Mouse (Mus musculus): ENCODE measurements around the gene Olfr486. TPM values are rescaled to one million over a fixed set of nuclear protein-coding genes. Genes with fewer than 3 reads are reported as not detected.

Olfr486 gene
- polyA plus RNA-seq (2017; shearing (Covaris generic)), result not detected

DNA sequence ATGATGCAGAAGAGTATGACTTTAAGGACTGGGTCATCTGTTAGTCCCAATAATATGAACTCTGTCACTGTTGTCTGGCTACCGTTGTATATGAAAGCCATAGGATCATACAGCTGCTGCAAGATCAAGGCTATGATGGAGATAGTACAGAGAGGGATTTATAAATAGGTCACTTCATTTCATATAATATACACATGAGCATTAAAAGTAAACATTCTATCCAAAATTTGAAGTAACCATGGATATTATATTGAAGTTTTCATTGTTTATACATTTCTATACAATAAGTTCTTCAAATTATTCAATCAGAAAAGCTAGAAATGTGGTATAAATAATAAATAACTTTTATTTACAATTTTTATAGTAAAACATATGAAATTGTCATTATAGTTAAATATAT lies at the start of gene Olfr486:
TSS of gene Olfr486 (minus strand) at position 101 of the 400 bp plus-strand sequence.

DNA sequence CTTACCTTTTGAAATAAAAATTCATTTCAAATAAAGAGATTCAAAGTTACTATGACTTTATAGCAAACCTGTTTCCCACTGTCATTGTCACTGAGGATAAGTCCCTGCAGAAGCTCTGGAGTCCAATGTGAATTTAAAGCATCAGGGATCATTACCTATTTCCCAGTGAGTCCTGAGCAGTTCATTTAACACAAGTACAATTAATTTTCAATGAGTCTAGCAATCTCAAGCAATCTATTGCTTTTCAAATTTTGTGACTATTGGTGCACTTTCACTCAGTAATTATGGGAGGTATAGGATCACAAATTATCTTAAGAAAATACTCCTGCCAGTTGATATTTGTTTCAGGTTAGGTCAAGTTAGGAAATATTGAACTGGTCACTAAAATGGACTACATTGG lies 42.0 kb upstream of the Olfr486 start, which contains the start of gene Olfr487:
TSS of gene Olfr487 (minus strand) at position 101 of the 400 bp plus-strand sequence.

DNA sequence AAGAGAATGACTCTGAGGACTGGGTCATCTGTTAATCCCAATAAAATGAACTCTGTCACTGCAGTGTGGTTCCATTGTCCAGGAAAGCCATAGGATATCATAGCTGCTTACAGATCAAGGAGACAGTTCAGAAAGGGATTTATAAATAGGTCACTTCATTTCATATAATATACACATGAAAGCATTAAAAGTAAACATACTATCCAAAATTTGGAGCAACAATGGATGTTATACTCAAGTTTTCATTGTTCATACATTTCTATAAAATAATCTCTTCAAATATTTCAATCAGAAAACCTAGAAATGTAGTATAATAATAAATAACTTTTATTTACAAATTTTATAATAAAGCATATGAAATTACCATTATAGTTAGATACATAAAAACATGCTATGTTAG lies 12.8 kb downstream of the Olfr486 start, which contains the start of gene Olfr485:
TSS of gene Olfr485 (minus strand) at position 101 of the 400 bp plus-strand sequence.

DNA sequence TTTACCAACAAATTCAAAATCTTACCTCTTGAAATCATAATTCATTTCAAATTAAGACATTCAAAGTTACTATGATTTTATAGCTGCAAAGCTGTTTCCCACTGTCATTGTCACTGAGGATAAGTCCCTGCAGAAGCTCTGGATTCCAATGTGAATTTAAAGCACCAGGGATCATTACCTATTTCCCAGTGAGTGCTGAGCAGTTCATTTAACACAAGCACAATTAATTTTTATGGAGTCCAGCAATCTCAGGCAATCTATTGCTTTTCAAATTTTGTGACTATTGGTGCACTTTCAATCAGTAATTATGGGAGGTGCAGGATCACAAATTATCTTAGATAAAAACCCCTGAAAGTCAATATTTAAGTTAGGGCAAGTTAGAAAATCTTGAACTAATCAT lies 45.2 kb downstream of the Olfr486 start, which contains the start of gene Olfr484:
TSS of gene Olfr484 (minus strand) at position 101 of the 400 bp plus-strand sequence.

Other genes starting within 250 kb of the Olfr486 start
- not detected for gene Olfr473, start 242.3 kb downstream of the Olfr486 start, polyA plus RNA-seq (2017; shearing (Covaris generic))
- not detected for gene Olfr474, start 218.1 kb downstream of the Olfr486 start, polyA plus RNA-seq (2017; shearing (Covaris generic))
- not detected for gene Olfr476, start 207.9 kb downstream of the Olfr486 start, polyA plus RNA-seq (2017; shearing (Covaris generic))
- not detected for gene Olfr477, start 186.0 kb downstream of the Olfr486 start, polyA plus RNA-seq (2017; shearing (Covaris generic))
- not detected for gene Olfr478, start 138.8 kb downstream of the Olfr486 start, polyA plus RNA-seq (2017; shearing (Covaris generic))
- not detected for gene Olfr479, start 122.0 kb downstream of the Olfr486 start, polyA plus RNA-seq (2017; shearing (Covaris generic))
- not detected for gene Olfr480, start 105.4 kb downstream of the Olfr486 start, polyA plus RNA-seq (2017; shearing (Covaris generic))
- 0.07 TPM for gene Olfr481, start 92.9 kb downstream of the Olfr486 start, polyA plus RNA-seq (2017; shearing (Covaris generic))
- gene Olfr482, start 75.2 kb downstream of the Olfr486 start, polyA plus RNA-seq (2017; shearing (Covaris generic)), result 0.33 TPM
- gene Olfr483, start 71.9 kb downstream of the Olfr486 start, polyA plus RNA-seq (2017; shearing (Covaris generic)), result not detected
- not detected for gene Olfr484, start 45.3 kb downstream of the Olfr486 start, polyA plus RNA-seq (2017; shearing (Covaris generic))
- gene Olfr485, start 12.9 kb downstream of the Olfr486 start, polyA plus RNA-seq (2017; shearing (Covaris generic)), result 0.40 TPM
- gene Olfr487, start 41.9 kb upstream of the Olfr486 start, polyA plus RNA-seq (2017; shearing (Covaris generic)), result not detected
- not detected for gene Olfr488, start 85.6 kb upstream of the Olfr486 start, polyA plus RNA-seq (2017; shearing (Covaris generic))
- gene Olfr490, start 116.2 kb upstream of the Olfr486 start, polyA plus RNA-seq (2017; shearing (Covaris generic)), result 0.40 TPM
- gene Olfr491, start 140.7 kb upstream of the Olfr486 start, polyA plus RNA-seq (2017; shearing (Covaris generic)), result not detected
- gene Olfr492, start 150.9 kb upstream of the Olfr486 start, polyA plus RNA-seq (2017; shearing (Covaris generic)), result not detected
- gene Olfr493, start 174.2 kb upstream of the Olfr486 start, polyA plus RNA-seq (2017; shearing (Covaris generic)), result not detected
- gene Olfr494, start 192.6 kb upstream of the Olfr486 start, polyA plus RNA-seq (2017; shearing (Covaris generic)), result not detected
- gene Olfr495, start 220.4 kb upstream of the Olfr486 start, polyA plus RNA-seq (2017; shearing (Covaris generic)), result not detected
- gene Olfr497, start 247.7 kb upstream of the Olfr486 start, polyA plus RNA-seq (2017; shearing (Covaris generic)), result not detected

Measured in effector memory CD4-positive, alpha-beta T cell, adult 7 months (primary cell).